Mouse (Mus musculus): ENCODE results near the gene Nim1k. TPM values are rescaled to one million over a fixed set of nuclear protein-coding genes. Genes with fewer than 3 reads are reported as not detected.

Nim1k gene
- total and polyA plus RNA-seq, 3 experiments, result 0.03 TPM; not detected in 2

GRCm38 (mm10) chr13:119713821-119714220 lies 41.9 kb downstream of the Nim1k start:
- Histone ChIP-seq H3K36me3 (ENCODE audit: control insufficient read depth in 1 of 2, insufficient read depth in 2 of 2, low read length in 2 of 2) (peaks cover 0 to under 1% of the 10 kb centered on the region in 2 experiments; a peak in 2 of 4 replicates), H3K27ac (ENCODE audit: control insufficient read depth, low read depth, low read length) (no peak overlapping the region), H3K27me3 (ENCODE audit: control insufficient read depth in 1 of 2, insufficient read depth in 2 of 2, low read length in 2 of 2) (no peaks in the 10 kb centered on the region), H3K9ac (ENCODE audit: control insufficient read depth, low read depth, low read length, poor library complexity, severe bottlenecking) (no peak overlapping the region), H3K4me1 (ENCODE audit: control insufficient read depth in 1 of 2, insufficient read depth in 2 of 2, low read length in 2 of 2) (peaks cover 1 to 7% of the 10 kb centered on the region in 2 experiments; a peak in 3 of 4 replicates), H3K9me3 (replicated peaks; ENCODE audit: insufficient read depth, low read length) (no peaks in the 10 kb centered on the region), H3K4me3 (ENCODE audit: control insufficient read depth in 1 of 2, insufficient read depth in 1 of 2, low read depth in 2 of 2, low read length in 2 of 2) (no peak overlapping the region), H3K79me2 (ENCODE audit: control insufficient read depth, insufficient read depth, low read length, poor library complexity) (no peaks in the 10 kb centered on the region)
- no peak for DNase-seq (ENCODE audit: low read depth, low spot score)
- TF ChIP-seq MYB (IDR thresholded peaks at IDR 0.05; ENCODE audit: low read depth, low read length) (no peak), POLR2AphosphoS5 (IDR thresholded peaks at IDR 0.05; ENCODE audit: borderline replicate concordance, low read depth, low read length) (no peak), RCOR1 (IDR thresholded peaks at IDR 0.05; ENCODE audit: low read depth, low read length) (no peak), SIN3A (IDR thresholded peaks at IDR 0.05; ENCODE audit: low read length) (no peak), RAD21 (IDR thresholded peaks at IDR 0.05; ENCODE audit: low read depth, low read length) (no peak), ELF1 (IDR thresholded peaks at IDR 0.05; ENCODE audit: low read depth, low read length) (no peak), MAFK (IDR thresholded peaks at IDR 0.05; ENCODE audit: borderline replicate concordance, low read depth, low read length) (no peak), UBTF (IDR thresholded peaks at IDR 0.05; ENCODE audit: borderline replicate concordance, insufficient read depth, low read depth, low read length) (no peak)

GRCm38 (mm10) chr13:119713107-119713787 lies 42.4 kb downstream of the Nim1k start:
- no peak overlapping the region for H3K4me3 ChIP-seq (ENCODE audit: control insufficient read depth in 1 of 2, insufficient read depth in 1 of 2, low read depth in 2 of 2, low read length in 2 of 2)
- TF ChIP-seq MAFK (IDR thresholded peaks at IDR 0.05; ENCODE audit: borderline replicate concordance, low read depth, low read length), result no peak
- TF ChIP-seq ELF1 (IDR thresholded peaks at IDR 0.05; ENCODE audit: low read depth, low read length), result no peak
- TF ChIP-seq TAL1 (IDR thresholded peaks at IDR 0.05; ENCODE audit: low read length), result no peak
- no peak for TF ChIP-seq CTCF (IDR thresholded peaks at IDR 0.05 in 2 of 3, conservative IDR thresholded peaks at IDR 0.05 in 1 of 3; ENCODE audit: control insufficient read depth in 1 of 3, insufficient read depth in 1 of 3, low read depth in 2 of 3, low read length in 3 of 3, poor library complexity in 1 of 3, severe bottlenecking in 1 of 3)
- no peak for TF ChIP-seq MXI1 (IDR thresholded peaks at IDR 0.05; ENCODE audit: low read depth, low read length)
- no peak for TF ChIP-seq BHLHE40 (IDR thresholded peaks at IDR 0.05; ENCODE audit: borderline replicate concordance, low read depth, low read length)
- no peak for TF ChIP-seq MAX (IDR thresholded peaks at IDR 0.05; ENCODE audit: low read length)
- TF ChIP-seq TCF12 (IDR thresholded peaks at IDR 0.05; ENCODE audit: low read depth, low read length), result no peak
- TF ChIP-seq USF1 (IDR thresholded peaks at IDR 0.05; ENCODE audit: low read depth, low read length), result no peak
- no peak for TF ChIP-seq SMC3 (IDR thresholded peaks at IDR 0.05; ENCODE audit: low read depth, low read length)
- no peak for TF ChIP-seq POLR2AphosphoS2 (IDR thresholded peaks at IDR 0.05; ENCODE audit: low read length)
- TF ChIP-seq UBTF (IDR thresholded peaks at IDR 0.05; ENCODE audit: borderline replicate concordance, insufficient read depth, low read depth, low read length), result no peak
- TF ChIP-seq MEF2A (IDR thresholded peaks at IDR 0.05; ENCODE audit: extremely low read depth, insufficient replicate concordance, low read depth, low read length, poor library complexity, severe bottlenecking), result no peak
- TF ChIP-seq POLR2AphosphoS5 (IDR thresholded peaks at IDR 0.05; ENCODE audit: borderline replicate concordance, low read depth, low read length), result no peak
- TF ChIP-seq MAZ (IDR thresholded peaks at IDR 0.05; ENCODE audit: low read depth, low read length), result no peak
- peaks cover 7 to 11% of the 10 kb centered on the region in 2 experiments; a peak in 3 of 4 replicates for H3K4me1 ChIP-seq (ENCODE audit: control insufficient read depth in 1 of 2, insufficient read depth in 2 of 2, low read length in 2 of 2)
- H3K36me3 ChIP-seq (ENCODE audit: control insufficient read depth in 1 of 2, insufficient read depth in 2 of 2, low read length in 2 of 2), result peaks cover 0 to 4% of the 10 kb centered on the region in 2 experiments; a peak in 2 of 4 replicates
- peak; percentile 21 for DNase-seq (ENCODE audit: low read depth, low spot score)
- no peaks in the 10 kb centered on the region for H3K79me2 ChIP-seq (ENCODE audit: control insufficient read depth, insufficient read depth, low read length, poor library complexity)
- H3K27me3 ChIP-seq (ENCODE audit: control insufficient read depth in 1 of 2, insufficient read depth in 2 of 2, low read length in 2 of 2), result no peaks in the 10 kb centered on the region
- H3K27ac ChIP-seq (ENCODE audit: control insufficient read depth, low read depth, low read length), result no peak overlapping the region
- no peaks in the 10 kb centered on the region for H3K9me3 ChIP-seq (replicated peaks; ENCODE audit: insufficient read depth, low read length)
- no peak overlapping the region for H3K9ac ChIP-seq (ENCODE audit: control insufficient read depth, low read depth, low read length, poor library complexity, severe bottlenecking)
